Mouse (Mus musculus) natural killer cell, adult 2 months (primary cell): Measurements from ENCODE around the gene 4930415O20Rik.
A peak's percentile ranks its signal among the peaks of the same experiment; 100 is the strongest.

Source experiments
- DNase-seq, 2 experiments: peaks; one replicate each; pipeline ENCODE4 v3.0.0; 2022; ENCODE audit warnings: low spot score in 2 of 2

4930415O20Rik gene

DNA sequence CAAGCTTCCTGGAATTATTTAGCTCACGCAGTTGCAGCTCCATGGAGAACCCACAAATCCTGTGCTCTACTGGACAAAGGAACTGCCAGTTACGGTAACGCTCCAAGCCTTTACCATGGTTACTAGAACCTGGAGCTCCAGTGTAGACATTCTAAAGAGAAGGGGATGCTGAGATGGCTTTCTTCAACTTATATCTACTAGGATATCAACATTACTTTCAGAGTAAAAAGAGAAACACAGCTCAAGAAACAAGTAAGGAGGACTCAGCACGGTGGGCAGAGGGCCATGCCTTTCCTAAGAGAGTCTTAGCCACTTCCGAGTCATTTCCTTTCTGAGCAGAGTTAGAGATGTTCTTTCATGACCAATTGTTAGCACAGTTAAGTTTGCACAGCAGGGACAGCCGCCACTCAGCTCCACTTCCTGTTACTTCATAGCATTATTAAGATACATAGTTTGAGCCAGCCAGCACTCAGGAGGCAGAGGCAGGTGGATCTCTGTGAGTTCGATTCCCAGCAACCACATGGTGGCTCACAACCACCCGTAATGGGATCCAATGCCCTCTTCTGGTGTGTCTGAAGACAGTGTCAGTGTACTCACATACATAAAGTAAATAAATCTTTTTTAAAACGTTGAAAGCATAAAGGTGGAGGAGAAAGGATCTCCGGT is at the start of gene 4930415O20Rik, which contains the start of gene Ccnt1:
Gene 4930415O20Rik (plus strand): TSS at position 132 of the 666 bp plus-strand sequence.
Gene Ccnt1 (minus strand): TSS at position 51 of the 666 bp plus-strand sequence.
- DNase-seq: no peak

DNA sequence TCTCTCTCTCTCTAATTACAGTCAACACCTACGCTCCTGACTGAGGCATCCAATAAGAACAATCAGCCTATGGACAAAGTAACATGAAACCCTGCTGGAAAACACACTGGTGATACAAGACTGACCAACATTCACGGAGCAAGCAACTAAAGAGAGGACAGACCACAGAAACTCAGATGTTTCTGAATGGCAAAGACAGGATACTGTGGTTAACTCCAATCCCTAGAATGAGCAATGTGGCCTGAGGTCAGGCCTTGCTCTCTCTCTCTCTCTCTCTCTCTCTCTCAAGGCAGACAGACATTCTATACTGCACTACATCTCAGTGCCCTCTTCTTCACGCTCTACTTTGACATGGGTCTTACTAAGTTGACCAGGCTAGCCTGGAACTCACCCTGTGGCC is 49.6 kb upstream of the 4930415O20Rik start:
- DNase-seq: no peak

DNA sequence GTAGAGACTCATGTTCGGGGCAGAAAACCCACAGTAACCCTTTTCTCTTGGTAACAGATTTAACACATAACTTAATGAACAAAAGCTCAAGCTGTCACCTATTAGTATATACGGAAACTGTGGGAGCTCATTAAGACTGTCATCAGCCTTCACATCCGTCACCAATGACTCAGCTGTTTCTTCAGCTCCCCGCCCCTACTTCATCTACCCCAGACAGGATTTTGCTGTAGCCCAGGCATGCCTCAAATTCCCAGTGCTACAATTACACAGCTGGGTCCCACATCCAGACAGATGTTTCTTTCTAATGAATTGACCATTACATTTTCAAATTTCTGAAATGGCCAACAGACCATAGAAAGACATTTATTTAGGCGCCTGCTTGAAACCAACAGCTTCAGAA is 44.7 kb upstream of the 4930415O20Rik start:
- no peak for DNase-seq

DNA sequence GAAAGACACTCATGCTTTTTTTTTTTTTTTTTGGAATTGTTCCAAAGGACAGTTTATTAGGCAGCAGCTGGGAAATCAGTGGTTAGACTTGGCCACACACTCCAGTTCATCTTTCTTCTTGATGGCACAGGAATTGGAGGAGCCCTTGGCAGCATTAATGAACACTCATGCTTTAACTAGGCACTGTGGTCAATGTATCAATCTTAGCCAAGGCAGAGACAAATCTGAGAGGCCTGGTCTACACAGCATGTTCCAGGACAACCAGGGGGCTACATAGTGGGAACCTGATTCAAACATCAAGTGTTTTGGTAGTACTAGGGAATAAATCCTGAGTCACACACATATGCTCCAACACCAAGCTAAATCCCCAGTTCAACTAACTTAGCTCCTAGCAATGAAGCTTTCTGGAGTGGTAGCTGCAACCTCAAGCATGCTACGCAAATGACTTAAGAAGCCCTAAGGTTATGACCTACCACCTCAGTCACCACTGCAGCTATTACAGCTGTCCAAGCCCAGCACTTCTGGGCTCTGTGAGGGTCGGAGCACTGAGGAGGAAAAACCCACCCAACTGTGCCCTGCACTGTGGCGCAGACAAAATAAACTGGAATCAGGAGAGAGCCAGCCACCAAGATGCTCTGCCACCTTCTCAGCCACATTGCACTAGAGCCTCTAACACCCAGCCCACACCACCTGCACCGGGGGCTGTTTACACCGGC is 43.6 kb upstream of the 4930415O20Rik start:
- DNase-seq: no peak

DNA sequence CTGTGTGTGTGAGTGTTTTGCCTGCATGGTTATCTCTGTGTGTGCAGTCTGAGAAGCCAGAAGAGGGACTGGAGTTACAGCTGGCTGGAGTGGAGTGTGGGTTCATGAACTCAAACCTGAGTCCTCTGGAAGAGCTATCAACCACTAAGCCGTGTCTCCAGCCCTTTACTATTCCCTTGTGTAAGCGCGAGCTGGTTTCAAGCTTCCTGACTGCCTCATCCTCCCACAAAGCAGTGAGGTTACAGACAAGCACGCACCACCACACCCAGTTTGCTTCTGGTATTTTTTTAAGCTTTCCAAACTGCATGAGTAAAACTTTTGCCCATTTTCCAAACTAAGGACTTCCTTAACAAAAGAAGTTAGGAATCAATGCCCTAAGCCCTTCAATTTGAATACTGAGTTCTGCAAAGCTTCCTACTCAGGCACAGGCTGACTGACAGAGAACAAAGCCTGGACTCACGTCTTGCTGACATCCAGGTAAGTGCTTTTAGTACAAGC is 42.7 kb upstream of the 4930415O20Rik start:
- DNase-seq: no peak

DNA sequence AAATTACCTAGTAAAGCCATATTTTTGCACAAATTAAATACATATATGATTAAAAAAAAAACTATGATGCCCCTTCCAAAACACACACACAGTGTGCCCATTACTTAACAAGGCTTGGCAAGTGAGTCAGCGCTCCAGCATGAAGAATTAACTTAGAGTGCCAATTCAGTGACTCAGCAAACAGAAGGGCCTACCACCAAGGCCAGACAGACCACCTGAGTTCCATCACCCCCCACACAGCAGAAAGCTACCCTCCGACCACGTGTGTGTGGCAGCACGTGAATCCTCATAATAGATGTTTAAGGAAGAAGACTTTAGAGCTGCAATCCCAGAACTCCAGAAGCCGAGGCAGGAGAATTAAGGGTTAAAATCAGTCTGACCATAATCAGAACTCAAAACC is 38.5 kb upstream of the 4930415O20Rik start:
- no peak for DNase-seq

DNA sequence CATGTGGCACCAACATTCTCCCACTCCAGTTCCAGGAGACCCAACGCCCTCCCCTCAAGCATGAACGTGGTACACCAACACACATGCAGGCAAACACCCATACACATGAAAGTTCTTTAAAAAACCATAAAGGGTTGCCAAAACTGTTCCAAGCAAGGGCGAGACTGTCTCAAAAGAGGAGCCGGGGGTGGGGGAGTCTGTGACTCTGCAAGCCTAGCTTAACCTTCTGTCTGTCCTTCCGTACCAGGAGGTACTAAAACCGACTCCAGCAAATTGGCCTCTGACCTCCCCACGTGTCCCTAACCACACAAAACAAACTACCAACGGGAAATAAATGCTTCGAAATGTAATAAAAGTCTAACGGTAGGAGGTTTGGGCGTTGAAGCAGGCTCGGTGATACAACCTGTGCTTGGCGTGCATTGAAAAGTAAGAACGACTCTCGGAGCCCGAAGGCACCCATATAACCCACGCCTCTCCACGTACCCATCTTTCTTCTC is 37.7 kb upstream of the 4930415O20Rik start:
- no peak for DNase-seq

DNA sequence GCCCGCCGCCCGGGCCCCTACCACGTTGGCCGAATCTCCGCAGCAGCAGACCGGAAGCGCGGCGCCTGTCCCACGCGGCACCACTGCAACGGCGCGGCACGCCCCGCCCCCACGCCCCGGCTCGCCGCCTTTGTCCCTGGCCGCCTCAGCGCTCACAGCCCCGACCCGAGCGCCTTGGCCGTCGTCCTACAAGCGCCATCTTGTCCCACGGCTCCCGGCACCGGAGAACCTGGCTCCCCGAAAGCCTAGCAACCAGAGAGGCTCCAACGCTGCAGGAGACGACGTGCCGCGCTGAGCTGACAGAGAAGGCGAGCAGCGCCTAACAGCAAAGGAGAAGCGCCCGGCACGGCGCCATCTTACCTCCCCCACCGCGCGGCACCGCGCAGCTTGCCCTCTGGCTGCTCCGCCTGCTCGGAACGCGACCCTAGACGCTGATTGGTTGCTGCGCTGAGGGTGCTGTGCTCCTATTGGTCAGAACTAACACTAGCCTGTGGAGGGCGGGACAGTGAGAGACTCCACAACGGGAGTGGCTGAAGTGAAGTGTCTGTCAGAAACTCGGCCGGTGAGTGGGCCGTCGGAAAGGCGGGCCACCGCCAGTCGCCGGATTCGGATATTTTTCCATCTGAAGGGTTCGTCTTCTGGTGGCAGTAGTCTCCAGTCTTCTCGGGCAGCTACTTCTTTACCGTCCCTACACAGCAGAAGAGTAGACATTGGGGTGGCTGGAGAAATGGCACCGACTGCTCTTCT is 36.8 kb upstream of the 4930415O20Rik start, which contains the start of gene Kansl2:
Gene Kansl2 (minus strand): TSS at position 384 of the 747 bp plus-strand sequence.
- peak; percentile 98 for DNase-seq

DNA sequence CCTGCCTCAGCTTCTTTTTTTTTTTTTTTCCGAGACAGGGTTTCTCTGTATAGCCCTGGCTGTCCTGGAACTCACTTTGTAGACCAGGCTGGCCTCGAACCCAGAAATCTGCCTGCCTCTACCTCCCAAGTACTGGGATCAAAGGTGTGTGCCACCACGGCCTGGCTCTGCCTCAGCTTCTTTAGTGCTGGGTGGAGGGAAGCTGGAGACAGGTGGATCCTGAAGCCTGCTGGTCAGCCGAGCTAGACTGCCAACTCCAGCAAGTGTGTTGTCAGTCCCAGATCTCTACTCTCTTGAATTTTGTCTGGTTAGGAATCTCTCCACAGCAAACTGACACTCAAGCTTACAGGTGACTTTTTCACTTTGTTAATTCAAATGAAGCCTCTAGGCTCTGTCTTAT is 34.9 kb upstream of the 4930415O20Rik start:
- no peak for DNase-seq

DNA sequence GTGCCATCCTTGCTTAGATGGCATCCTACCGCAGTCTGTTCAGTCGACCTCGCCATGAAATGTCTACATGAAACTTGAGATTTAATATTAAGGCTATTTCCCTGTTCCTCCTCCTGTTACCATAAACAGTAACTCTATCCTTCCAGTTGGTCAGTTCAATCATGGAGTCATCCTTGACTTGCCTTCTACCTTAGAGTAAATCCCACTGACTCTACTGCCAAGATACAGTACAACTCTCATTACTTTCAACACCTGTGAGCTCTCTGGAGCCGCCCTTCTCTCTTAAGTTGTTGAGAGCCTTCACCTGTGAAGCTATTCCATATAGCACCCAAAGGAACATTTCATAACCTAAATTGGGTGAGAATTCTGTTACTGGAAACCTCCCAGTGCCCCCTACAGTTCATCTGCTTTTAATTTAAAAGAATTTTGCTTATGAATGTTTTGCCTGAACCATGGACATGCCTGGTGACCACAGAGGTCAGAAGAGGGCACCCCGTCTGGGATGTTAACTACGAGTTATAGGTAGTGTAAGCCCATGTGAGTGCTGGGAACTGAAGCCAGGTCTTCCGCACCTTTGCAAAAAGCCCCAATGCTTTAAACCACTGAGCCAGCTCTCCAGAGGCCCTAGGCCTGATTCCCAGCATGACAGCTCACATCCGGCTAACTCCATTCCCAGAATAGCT is 33.8 kb upstream of the 4930415O20Rik start:
- DNase-seq: no peak

DNA sequence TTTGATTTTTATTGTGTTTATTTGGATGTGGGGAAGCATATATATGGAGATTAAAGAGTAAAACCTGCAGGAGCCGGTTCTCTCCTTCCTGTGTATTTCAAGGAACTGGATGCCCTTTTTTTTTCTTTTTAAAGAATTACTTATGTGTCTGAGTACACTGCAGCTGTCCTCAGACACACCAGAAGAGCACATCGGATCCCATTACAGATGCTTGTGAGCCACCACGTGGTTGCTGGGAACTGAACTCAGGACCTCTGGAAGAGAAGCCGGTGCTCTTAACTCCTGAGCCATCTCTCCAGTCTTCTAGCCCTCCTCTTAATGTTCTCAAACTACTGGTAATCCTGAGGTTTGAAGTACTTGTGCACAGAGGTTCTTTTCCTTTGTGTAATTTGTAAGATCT is 32.9 kb upstream of the 4930415O20Rik start:
- no peak for DNase-seq

DNA sequence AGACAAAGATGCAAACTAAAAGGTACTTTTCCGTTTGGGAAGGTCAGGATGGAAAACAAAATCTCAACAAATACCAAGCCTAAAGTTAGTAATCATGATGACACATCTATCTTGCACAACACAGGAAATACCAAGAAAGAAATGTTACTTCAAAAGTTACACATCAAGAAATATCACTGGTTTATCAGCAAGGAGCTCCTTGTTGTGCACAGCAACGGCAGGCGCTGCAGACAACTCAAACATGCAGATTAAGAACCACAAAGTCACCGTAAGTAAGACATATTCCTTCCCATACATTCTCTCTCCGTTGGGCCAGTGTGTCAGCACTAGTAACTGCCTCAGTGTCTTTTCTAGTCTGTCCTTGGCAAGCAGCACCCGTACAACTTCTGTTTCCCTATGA is 29.7 kb upstream of the 4930415O20Rik start:
- no peak for DNase-seq

DNA sequence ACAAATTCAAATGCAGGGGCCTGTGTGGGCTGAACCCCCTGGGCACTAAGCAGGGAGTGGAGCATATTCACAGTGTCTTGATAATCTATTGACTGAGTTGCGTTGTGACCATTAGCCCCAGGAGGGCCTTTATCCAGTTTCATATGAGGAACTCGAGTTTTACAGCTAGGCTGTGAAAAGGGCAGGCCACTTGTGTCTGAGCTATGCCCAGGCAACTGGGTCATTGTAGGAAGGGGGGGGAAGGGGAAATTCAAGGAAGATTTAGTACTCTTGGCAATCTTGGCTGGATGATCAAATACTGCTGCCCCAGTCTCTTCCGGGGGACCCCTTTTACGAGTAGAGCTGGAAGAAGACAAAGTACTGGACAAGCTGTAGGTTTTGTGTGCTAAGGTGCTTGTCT is 27.5 kb upstream of the 4930415O20Rik start:
- no peak for DNase-seq

DNA sequence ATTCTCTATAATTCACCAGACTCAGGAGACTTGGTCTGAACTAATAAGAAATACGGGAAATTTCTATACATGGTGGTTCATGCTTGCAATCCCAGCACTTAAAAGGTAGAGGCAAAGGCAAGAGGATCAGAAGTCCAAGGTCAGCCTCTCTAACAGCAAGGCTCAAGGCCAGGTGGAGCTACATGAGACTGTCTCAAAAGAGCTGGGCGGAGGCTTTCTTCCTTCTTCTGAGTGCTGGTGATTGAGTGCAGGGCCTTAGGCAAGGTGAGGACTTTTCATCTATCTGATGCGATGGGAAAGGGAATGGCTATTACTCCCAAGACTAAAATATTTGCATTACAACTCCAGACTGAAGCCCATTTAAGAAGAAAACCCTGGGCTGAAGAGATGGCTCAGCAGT is 25.7 kb upstream of the 4930415O20Rik start:
- no peak for DNase-seq

DNA sequence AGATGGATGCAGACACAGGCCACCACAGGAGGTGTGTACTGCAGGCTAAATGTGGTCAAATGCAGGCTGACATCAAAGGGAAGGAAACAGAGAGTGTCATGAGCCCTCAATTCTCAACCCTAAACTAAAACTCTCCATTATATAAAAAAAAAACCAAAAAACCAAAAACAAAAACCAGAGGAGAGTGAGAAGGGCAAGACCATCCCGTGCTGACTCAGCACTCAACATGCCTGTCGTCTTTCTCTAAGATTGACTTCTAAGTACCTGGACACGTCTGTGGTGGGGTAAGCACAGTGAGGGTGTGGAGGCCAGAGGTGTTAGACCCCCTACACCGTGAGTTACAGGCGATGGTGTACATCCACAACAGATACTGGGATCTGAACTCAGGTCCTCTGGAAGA is 24.0 kb upstream of the 4930415O20Rik start:
- DNase-seq: no peak

DNA sequence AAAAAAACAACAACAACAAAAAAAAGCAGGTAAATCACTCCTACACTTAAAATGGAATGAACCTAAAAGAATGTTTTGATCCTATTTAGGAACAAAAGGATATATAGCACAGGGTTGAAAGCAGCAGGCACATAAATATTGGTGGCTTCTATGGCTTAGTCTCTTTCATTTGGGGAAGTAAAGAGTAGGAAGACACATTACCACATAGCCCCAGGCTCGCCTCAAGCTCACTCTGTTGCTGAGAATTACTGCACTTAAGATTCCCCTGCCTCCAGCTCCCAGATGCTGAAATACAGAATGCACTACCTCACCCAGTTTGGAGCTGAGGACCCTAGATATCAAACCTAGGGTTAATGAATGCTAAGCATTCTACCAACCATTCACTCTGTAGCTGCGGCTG is 18.0 kb upstream of the 4930415O20Rik start:
- DNase-seq: no peak

DNA sequence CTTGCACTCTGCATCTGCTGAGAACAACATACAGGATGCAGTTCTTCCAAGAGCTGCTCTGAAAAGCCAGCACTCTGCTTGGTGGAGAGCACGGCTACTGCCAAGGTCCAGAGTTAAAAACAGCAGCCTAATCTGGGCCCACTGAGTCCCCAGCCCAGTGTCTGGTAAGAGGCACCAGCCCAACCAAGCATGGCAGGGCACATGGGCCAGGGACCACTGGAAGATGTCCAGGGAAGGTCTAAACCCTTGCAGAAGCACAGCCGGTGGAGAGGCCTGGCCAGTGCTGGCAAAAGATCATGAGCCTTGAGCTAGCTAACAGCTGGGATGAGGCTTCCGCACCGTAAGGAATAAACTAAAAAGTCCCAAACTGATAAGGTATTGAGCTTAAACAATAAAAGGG is 14.9 kb upstream of the 4930415O20Rik start:
- no peak for DNase-seq

DNA sequence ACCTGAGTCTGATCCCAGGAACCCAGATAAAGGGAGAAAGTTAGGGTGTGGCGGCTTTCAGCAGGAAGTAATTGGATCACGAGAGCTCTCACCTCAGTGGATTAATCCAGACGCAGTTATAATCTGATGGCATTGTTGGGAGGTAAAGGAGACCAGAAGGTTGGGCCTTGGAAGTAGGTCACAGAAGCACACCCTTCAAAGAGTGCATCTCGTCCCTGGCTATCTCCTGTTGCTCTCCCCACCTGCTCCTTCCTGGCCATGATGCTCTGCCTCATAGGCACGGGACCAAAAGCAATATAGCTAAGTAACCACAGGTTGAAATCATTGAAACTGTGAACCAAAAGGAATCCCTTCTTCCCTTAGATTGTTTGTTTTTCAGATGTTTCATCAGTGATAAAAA is 13.6 kb upstream of the 4930415O20Rik start:
- no peak for DNase-seq

DNA sequence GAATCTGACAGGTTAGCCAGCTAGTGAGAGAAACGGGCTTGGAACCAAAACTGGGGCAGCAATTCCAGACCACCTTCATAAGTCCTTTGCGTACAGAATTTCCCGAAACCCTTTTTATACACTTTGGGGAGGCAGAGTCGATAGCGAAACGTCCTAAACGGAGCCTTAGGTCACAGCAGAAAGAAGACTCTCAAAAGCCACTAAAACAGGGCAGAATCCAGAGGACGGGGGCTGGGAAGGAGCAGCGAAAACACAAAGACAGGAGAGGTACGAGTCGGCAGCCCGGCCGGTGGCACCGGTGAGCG is 3.9 kb upstream of the 4930415O20Rik start:
- DNase-seq: no peak

DNA sequence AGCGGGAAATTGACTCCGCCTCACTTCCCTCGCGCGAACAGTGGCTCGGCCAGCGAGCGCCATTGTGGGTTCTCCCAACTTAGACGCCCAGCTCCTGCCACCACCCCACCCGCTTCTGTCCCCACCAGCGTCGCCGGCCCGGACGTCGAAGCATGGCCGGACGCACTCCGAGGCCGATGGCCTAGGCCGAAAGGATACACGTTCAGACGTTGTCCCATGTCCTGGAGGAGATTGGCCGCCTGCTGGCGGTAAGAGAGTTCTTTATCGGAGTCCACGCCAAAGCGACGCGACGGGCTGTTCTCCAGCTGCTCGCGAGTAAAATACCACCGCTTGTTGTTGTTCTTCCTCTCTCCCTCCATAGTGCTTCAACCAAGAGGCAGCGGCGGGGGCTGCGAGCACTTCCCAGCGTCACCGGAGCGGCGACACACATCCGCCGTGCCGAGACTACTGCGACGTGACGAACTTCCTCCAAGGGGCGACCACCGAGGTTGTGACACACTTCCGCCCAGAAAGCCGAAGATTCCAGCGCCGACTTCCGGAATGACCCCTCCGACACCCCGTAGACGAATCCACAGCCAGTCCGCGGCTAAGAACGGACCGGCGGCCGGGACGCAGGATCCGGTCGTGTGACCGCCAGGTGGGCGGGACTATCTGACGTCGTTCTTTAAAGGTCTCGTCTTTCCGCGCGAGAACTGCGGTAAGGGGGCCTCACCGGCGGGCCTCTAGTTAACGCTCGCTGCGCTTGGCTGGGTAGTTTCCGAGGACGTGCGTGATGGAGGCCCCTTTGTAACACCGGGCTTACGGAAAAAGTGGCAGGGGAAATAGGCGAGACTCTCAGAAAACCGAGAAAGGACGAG is 3.3 kb upstream of the 4930415O20Rik start:
- peak; percentile 100 for DNase-seq
